Mouse (Mus musculus): ENCODE results near the gene Cnot11. TPM values are rescaled to one million over a fixed set of nuclear protein-coding genes. Genes with fewer than 3 reads are reported as not detected.

Cnot11 gene
- polyA plus RNA-seq, 1 experiment, result 18.8 TPM

DNA sequence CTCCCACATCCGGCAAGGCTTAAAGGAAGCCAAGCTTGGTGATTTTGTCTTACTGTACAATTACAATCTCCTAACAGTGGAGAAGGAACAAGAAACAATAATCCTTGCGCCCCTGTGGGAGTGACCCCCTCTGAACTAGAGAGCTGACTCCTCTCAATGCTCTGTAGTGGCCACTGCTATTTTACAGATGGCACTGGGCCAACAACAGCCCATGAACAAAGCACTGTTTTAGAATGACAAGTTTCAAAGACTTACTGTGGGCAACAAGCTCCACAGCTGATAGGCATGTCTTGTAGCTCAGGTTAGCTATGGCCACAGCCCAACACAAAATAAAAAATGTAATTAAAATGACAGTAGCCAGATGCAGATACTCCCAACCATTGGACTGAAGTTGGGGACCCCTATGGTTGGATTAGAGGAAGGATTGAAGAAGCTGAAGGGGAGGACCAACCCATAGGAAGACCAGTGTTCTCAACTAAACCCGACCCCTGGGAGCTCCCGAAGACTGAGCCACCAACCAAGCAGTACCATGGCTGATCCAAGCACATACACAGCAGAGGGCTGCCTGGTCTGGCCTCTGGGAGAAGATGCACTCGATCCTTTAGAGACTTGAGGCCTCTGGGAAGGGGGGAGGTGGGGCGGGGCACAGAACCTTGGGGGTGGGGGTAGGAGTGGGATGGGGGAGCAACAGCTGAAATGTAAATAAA lies 11.5 kb downstream of the Cnot11 start:
- peaks cover 47% of the 10 kb centered on the region for H3K36me3 ChIP-seq (ENCODE audit: control insufficient read depth, insufficient read depth, low read length)
- H3K27ac ChIP-seq (ENCODE audit: insufficient read depth, low read depth, low read length), result no peak overlapping the region
- WGBS, result 90% methylated on average over 6 of the region's 6 CpGs
- H3K4me3 ChIP-seq (ENCODE audit: low read depth, low read length), result no peak overlapping the region
- H3K27me3 ChIP-seq (ENCODE audit: control insufficient read depth, insufficient read depth, low read length), result no peaks in the 10 kb centered on the region
- no peaks in the 10 kb centered on the region for H3K4me1 ChIP-seq (ENCODE audit: control insufficient read depth, insufficient read depth, insufficient read length, low read length)
- TF ChIP-seq POLR2A (IDR thresholded peaks at IDR 0.05; ENCODE audit: low read depth, low read length) (no peak), CTCF (IDR thresholded peaks at IDR 0.05; ENCODE audit: extremely low read depth, insufficient read length, insufficient replicate concordance, low read depth, low read length) (no peak)

DNA sequence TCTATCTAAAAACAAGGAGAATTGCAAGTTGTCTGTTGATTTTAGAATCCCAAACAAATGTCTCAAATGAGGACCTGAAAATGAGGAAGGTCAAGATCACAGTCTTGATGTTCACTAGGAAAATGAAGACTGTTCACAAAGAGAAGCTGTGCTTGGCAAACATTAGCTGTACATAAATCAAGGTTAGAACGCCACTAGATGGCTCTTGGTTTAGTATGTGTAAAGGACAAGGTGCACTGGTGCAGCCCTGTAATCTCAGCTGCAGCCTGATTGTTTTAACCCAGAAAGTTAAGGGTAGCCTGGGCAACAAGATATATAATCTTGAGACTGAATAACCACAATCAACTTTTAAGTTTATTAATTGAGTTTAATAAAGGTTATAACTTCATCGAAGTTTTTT lies 12.4 kb downstream of the Cnot11 start:
- WGBS, result 22% methylated on average over 2 of the region's 2 CpGs
- H3K4me3 ChIP-seq (ENCODE audit: low read depth, low read length), result no peak overlapping the region
- H3K27ac ChIP-seq (ENCODE audit: insufficient read depth, low read depth, low read length), result no peak overlapping the region
- H3K27me3 ChIP-seq (ENCODE audit: control insufficient read depth, insufficient read depth, low read length), result no peaks in the 10 kb centered on the region
- TF ChIP-seq CTCF (IDR thresholded peaks at IDR 0.05; ENCODE audit: extremely low read depth, insufficient read length, insufficient replicate concordance, low read depth, low read length) (no peak), POLR2A (IDR thresholded peaks at IDR 0.05; ENCODE audit: low read depth, low read length) (no peak)
- H3K36me3 ChIP-seq (ENCODE audit: control insufficient read depth, insufficient read depth, low read length), result peaks cover 51% of the 10 kb centered on the region
- no peaks in the 10 kb centered on the region for H3K4me1 ChIP-seq (ENCODE audit: control insufficient read depth, insufficient read depth, insufficient read length, low read length)

- Histone ChIP-seq H3K4me3 (ENCODE audit: low read depth, low read length) (no peak overlapping the region), H3K27me3 (ENCODE audit: control insufficient read depth, insufficient read depth, low read length) (no peaks in the 10 kb centered on the region), H3K27ac (ENCODE audit: insufficient read depth, low read depth, low read length) (no peak overlapping the region), H3K4me1 (ENCODE audit: control insufficient read depth, insufficient read depth, insufficient read length, low read length) (no peaks in the 10 kb centered on the region), H3K36me3 (ENCODE audit: control insufficient read depth, insufficient read depth, low read length) (peaks cover 44% of the 10 kb centered on the region)
- 65% methylated on average over 2 of the region's 2 CpGs for WGBS
- no peak for TF ChIP-seq POLR2A (IDR thresholded peaks at IDR 0.05; ENCODE audit: low read depth, low read length)
- TF ChIP-seq CTCF (IDR thresholded peaks at IDR 0.05; ENCODE audit: extremely low read depth, insufficient read length, insufficient replicate concordance, low read depth, low read length), result no peak
These were observed 15.0 kb downstream of the Cnot11 start for GRCm38 (mm10) chr1:39549831-39550230.

DNA sequence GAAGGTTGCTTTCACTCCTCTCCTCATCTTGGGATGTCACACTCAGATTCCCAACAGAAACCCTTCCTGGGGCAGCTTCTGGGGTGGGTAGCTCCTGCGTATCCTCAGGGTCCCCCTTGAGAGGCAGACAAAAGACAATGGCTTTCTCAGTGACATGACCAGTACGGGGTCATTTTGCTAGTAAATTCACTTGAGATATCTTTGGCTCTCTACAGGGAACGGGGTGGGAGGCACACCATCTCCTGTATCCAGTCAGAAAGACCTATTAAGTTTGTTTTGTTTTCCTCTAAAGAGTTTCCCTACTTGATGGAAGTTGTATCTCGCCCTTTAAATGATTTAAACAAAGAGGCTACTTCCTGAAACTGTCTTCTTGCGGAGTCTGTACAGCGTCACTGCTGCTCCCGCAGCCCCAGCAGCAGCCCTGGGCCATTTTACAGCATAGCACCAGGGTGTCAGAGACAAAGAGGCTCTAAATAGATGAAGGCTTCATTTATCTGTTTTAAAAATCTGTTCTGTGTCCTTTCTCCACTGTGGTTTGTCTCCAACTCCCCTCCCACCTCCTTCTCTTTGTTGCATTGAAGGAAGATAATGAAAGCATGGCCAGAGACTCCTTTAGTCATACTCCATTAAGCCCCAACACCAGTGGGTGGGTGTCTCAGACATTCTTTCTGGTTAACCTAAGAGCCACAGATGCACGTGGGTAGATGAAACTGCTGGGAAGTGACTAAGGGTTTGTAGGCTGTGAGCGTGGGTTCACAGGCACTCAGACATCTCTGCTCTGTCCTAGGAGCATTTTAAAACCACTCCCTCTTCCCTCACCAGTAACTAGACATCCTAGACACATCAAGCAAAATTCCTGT lies 21.0 kb downstream of the Cnot11 start:
- Histone ChIP-seq H3K27ac (ENCODE audit: insufficient read depth, low read depth, low read length) (0 out of 2 replicates have a peak overlapping the region, but pooled peaks have one; percentile 5), H3K36me3 (ENCODE audit: control insufficient read depth, insufficient read depth, low read length) (peaks cover 35% of the 10 kb centered on the region), H3K4me1 (ENCODE audit: control insufficient read depth, insufficient read depth, insufficient read length, low read length) (no peaks in the 10 kb centered on the region; the same call in 1 of the 2 replicates), H3K27me3 (ENCODE audit: control insufficient read depth, insufficient read depth, low read length) (no peaks in the 10 kb centered on the region), H3K4me3 (ENCODE audit: low read depth, low read length) (no peak overlapping the region)
- 61% methylated on average over 9 of the region's 9 CpGs for WGBS
- TF ChIP-seq CTCF (IDR thresholded peaks at IDR 0.05; ENCODE audit: extremely low read depth, insufficient read length, insufficient replicate concordance, low read depth, low read length) (no peak), POLR2A (IDR thresholded peaks at IDR 0.05; ENCODE audit: low read depth, low read length) (no peak)

- no peaks in the 10 kb centered on the region for H3K27me3 ChIP-seq (ENCODE audit: control insufficient read depth, insufficient read depth, low read length)
- H3K4me1 ChIP-seq (ENCODE audit: control insufficient read depth, insufficient read depth, insufficient read length, low read length), result no peaks in the 10 kb centered on the region; the same call in 1 of the 2 replicates
- no peak for TF ChIP-seq POLR2A (IDR thresholded peaks at IDR 0.05; ENCODE audit: low read depth, low read length)
- TF ChIP-seq CTCF (IDR thresholded peaks at IDR 0.05; ENCODE audit: extremely low read depth, insufficient read length, insufficient replicate concordance, low read depth, low read length), result no peak
- 93% methylated on average over 2 of the region's 2 CpGs for WGBS
- no peak overlapping the region for H3K4me3 ChIP-seq (ENCODE audit: low read depth, low read length)
- H3K36me3 ChIP-seq (ENCODE audit: control insufficient read depth, insufficient read depth, low read length), result peaks cover 27% of the 10 kb centered on the region
- no peak overlapping the region for H3K27ac ChIP-seq (ENCODE audit: insufficient read depth, low read depth, low read length)
These were observed 24.2 kb downstream of the Cnot11 start for GRCm38 (mm10) chr1:39559009-39559408.

DNA sequence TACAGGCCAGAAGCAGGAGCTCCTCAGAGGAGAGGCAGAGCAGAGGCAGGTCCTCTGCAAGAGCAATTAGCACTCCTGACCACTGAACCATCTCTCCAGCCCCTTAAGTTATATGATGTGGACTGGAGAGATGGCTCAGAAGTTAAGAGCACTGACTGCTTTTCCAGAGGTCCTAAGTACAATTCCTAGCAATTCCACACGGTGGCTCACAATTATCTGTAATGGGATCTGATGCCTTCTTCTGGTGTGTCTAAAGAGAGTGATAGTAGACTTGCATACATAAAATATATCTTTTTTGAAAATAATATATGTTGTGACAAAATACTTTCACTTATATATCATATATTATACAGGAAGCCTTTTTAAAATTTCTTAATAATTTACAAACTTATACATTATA lies 27.1 kb downstream of the Cnot11 start:
- Histone ChIP-seq H3K27ac (ENCODE audit: insufficient read depth, low read depth, low read length) (no peak overlapping the region), H3K4me3 (ENCODE audit: low read depth, low read length) (no peak overlapping the region), H3K36me3 (ENCODE audit: control insufficient read depth, insufficient read depth, low read length) (peaks cover 20% of the 10 kb centered on the region), H3K27me3 (ENCODE audit: control insufficient read depth, insufficient read depth, low read length) (no peaks in the 10 kb centered on the region), H3K4me1 (ENCODE audit: control insufficient read depth, insufficient read depth, insufficient read length, low read length) (peaks cover 4% of the 10 kb centered on the region; the same call in 1 of the 2 replicates)
- 26% methylated on average over 1 of the region's 1 CpGs for WGBS
- no peak for TF ChIP-seq POLR2A (IDR thresholded peaks at IDR 0.05; ENCODE audit: low read depth, low read length)
- no peak for TF ChIP-seq CTCF (IDR thresholded peaks at IDR 0.05; ENCODE audit: extremely low read depth, insufficient read length, insufficient replicate concordance, low read depth, low read length)

- no peak for TF ChIP-seq POLR2A (IDR thresholded peaks at IDR 0.05; ENCODE audit: low read depth, low read length)
- no peak for TF ChIP-seq CTCF (IDR thresholded peaks at IDR 0.05; ENCODE audit: extremely low read depth, insufficient read length, insufficient replicate concordance, low read depth, low read length)
- Histone ChIP-seq H3K27ac (ENCODE audit: insufficient read depth, low read depth, low read length) (no peak overlapping the region), H3K4me1 (ENCODE audit: control insufficient read depth, insufficient read depth, insufficient read length, low read length) (peaks cover 4% of the 10 kb centered on the region; the same call in 1 of the 2 replicates)
These were observed 28.4 kb downstream of the Cnot11 start for GRCm38 (mm10) chr1:39563161-39563560.

More at GRCm38 (mm10) chr1:39563161-39563560, 28.4 kb downstream of the Cnot11 start:
- WGBS, result 70% methylated on average over 7 of the region's 7 CpGs
- H3K27me3 ChIP-seq (ENCODE audit: control insufficient read depth, insufficient read depth, low read length), result no peaks in the 10 kb centered on the region
- H3K36me3 ChIP-seq (ENCODE audit: control insufficient read depth, insufficient read depth, low read length), result peaks cover 20% of the 10 kb centered on the region
- no peak overlapping the region for H3K4me3 ChIP-seq (ENCODE audit: low read depth, low read length)
